Mouse (Mus musculus) hindbrain, embryonic 14.5 days (tissue): ENCODE measurements at regions not wholly inside any gene's neighbourhood (a gene's known extent, or its start where the extent isn't known, plus 50 kb on each side); places are given as distances from the start of the nearest gene placed in this dataset.

Experiments
- ATAC-seq: fragments of 200-750 bp; cut with Nextera tagmentation; 2 replicates; pipeline ENCODE4 v1.8.0; 2017; ENCODE audit warnings: moderate number of reproducible peaks, mild to moderate bottlenecking, moderate TSS enrichment, moderate library complexity; ENCODE audit not compliant: low FRiP score
- DNase-seq: peaks from one replicate; pipeline ENCODE4 v3.0.0-alpha.2; 2015; ENCODE audit warnings: low spot score
- H3K27ac ChIP-seq: fragments of 300-500 bp; sonication (generic); 2 replicates; pipeline ENCODE4 v1.5.1; 2014; ENCODE audit warnings: mild to moderate bottlenecking, moderate library complexity
- H3K27me3 ChIP-seq: fragments of 300-500 bp; sonication (generic); 2 replicates; pipeline ENCODE4 v1.6.1; 2014; ENCODE audit warnings: mild to moderate bottlenecking, low read length, mixed read lengths; ENCODE audit not compliant: control insufficient read depth, insufficient read depth
- H3K36me3 ChIP-seq: fragments of 300-500 bp; sonication (generic); replicated peaks from 2 replicates; pipeline ENCODE4 v1.6.1; 2014; ENCODE audit not compliant: control insufficient read depth, insufficient read depth
- H3K4me1 ChIP-seq: fragments of 300-500 bp; sonication (generic); replicated peaks from 2 replicates; pipeline ENCODE4 v1.6.1; 2014; ENCODE audit warnings: antibody characterized with exemption, low read length, mixed read lengths; ENCODE audit not compliant: control insufficient read depth, insufficient read depth
- H3K4me2 ChIP-seq: fragments of 300-500 bp; sonication (generic); replicated peaks from 2 replicates; pipeline ENCODE4 v1.6.1; 2014; ENCODE audit warnings: mild to moderate bottlenecking, moderate library complexity
- H3K4me3 ChIP-seq: fragments of 300-500 bp; sonication (generic); replicated peaks from 2 replicates; pipeline ENCODE4 v1.5.1; 2014; ENCODE audit warnings: mild to moderate bottlenecking, low read length
- H3K9ac ChIP-seq: fragments of 300-500 bp; sonication (generic); 2 replicates; pipeline ENCODE4 v1.6.1; 2014
- H3K9me3 ChIP-seq: fragments of 300-500 bp; sonication (generic); 2 replicates; pipeline ENCODE4 v1.6.1; 2016; ENCODE audit warnings: low read length; ENCODE audit not compliant: control insufficient read depth
- WGBS: fragments of 180-500 bp; shearing (Covaris S2); extraction: QIAGEN DNeasy Blood & Tissue Kit; methylation state at CpG from one replicate; pipeline ENCODE4 v1.1.7; 2014; 5-methylcytosine and 5-hydroxymethylcytosine counted together

DNA sequence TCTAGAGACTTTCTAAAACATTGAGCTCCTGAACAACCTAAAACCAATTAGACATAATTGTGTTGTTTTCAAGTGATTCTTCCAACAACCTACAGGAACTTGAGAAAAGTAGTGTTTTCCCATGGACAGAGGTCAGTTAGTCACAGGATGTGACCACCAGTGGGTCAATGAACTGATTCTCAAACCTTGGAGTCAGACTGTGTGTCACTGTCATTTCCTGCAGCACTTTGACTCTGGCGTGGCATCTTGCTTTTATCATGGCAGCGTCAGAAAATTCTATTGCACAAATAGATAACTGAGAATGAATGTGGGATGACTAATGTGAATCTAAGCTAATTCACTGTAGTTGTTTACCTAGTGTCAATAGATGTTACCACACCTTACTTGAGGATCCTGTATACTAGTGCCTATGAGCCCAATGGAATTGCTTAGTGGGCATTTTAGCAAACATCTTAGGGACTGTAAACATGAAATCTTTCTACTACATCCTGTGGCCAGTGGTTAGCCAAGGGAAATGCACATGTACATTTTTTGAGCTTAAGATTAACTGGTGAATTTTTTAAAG is 150.6 kb upstream of the Fam84a start:
- Histone ChIP-seq H3K4me2 (no peak overlapping the region), H3K27me3 (no peaks in the 10 kb centered on the region), H3K9ac (no peak overlapping the region), H3K4me1 (no peaks in the 10 kb centered on the region), H3K4me3 (no peak overlapping the region), H3K27ac (no peak overlapping the region), H3K36me3 (no peaks in the 10 kb centered on the region), H3K9me3 (no peaks in the 10 kb centered on the region)
- DNase-seq (no peak), ATAC-seq (no peak)
- WGBS: 82% methylated on average over 2 of the region's 2 CpGs

DNA sequence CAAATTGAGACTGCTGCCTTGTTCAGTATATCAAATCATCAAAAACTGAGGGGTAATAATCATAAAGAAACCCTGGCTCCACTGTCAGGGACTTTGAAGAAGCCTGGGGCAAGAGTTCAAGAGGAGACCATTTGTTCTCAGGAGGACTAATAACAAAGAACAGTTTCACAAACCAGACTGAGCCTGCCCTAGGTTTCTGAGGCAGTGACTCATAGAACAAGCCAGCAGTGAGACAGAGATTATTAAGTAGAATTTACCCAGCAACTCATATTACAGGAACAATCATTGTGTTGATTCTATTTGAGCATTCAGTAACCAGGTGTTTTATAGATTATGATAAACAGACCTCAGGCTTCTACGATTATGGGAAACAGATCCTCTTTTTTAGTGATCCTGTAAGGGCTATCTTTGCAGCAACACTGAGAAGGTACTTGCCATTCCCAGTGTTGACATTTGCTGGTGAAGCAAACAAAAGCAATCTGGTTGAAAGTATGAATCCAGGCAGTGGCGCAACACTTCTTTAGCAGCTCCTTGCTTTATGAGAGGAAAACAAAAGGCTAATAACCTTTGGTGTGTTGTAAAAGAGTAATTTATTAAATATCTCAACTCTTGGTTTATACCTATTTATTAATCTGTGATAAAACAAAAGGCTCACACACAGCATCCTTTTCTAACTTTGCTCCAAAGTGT is 150.0 kb upstream of the Fam84a start:
- H3K4me1 ChIP-seq: no peaks in the 10 kb centered on the region
- no peak for ATAC-seq
- WGBS: 93% methylated on average over 2 of the region's 2 CpGs

DNA sequence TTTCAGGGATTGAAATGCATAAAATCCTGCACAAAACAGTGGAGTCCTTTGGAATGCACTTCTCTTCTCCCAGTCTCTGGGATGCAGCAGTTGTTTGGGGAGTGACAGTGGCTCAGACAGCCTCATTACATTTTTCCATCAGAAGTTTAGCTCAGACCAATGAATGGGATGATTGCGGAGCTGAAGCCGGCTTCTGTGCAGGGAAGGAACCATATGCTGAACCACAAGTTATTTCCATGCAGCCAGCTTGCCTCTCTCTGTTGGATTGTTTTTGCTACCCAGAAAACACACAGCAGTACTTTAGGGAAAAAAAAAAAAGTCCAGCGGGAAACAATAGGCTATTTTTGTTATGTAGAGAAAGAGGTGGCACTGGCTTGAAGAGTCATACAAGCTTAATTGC is 140.2 kb upstream of the Fam84a start:
- DNase-seq: no peak

More for the DNA sequence above, 150.0 kb upstream of the Fam84a start:
- DNase-seq: no peak
- H3K4me3 ChIP-seq: no peak overlapping the region
- no peak overlapping the region for H3K4me2 ChIP-seq
- no peak overlapping the region for H3K9ac ChIP-seq
- no peaks in the 10 kb centered on the region for H3K27me3 ChIP-seq
- H3K9me3 ChIP-seq: no peaks in the 10 kb centered on the region
- H3K36me3 ChIP-seq: no peaks in the 10 kb centered on the region
- no peak overlapping the region for H3K27ac ChIP-seq

DNA sequence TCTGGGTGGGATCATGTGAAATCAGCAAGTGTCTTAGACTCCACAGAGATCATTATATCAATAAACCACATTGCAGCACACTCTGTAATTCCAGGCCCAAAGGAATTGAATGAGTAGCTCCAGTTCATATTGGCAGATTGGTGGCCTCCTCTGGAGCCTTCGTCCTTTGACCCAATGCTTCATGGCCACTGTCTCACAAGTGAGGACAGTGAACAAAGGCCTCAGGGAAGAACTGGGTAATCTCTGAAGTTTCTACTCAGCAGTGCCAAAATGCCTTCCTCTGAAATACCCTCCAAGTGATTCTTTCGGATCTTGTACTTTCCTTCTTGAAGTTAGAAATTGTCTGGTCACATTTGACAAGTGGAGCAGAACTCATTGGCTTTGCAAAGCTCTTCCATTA is 135.8 kb upstream of the Fam84a start:
- H3K27me3 ChIP-seq: no peaks in the 10 kb centered on the region
- H3K36me3 ChIP-seq: no peaks in the 10 kb centered on the region
- H3K4me2 ChIP-seq: no peak overlapping the region
- H3K4me3 ChIP-seq: no peak overlapping the region
- H3K27ac ChIP-seq: no peak overlapping the region
- no peak for DNase-seq
- 87% methylated on average over 2 of the region's 2 CpGs for WGBS
- ATAC-seq: no peak
- no peaks in the 10 kb centered on the region for H3K9me3 ChIP-seq
- H3K4me1 ChIP-seq: peaks cover 7% of the 10 kb centered on the region; the same call in 1 of the 2 replicates
- no peak overlapping the region for H3K9ac ChIP-seq

More for the DNA sequence above, 140.2 kb upstream of the Fam84a start:
- Histone ChIP-seq H3K27me3 (no peaks in the 10 kb centered on the region), H3K4me3 (no peak overlapping the region), H3K27ac (no peak overlapping the region), H3K4me1 (no peaks in the 10 kb centered on the region), H3K9me3 (no peaks in the 10 kb centered on the region), H3K4me2 (no peak overlapping the region), H3K9ac (no peak overlapping the region), H3K36me3 (no peaks in the 10 kb centered on the region)
- ATAC-seq: no peak
- 63% methylated on average over 3 of the region's 3 CpGs for WGBS

DNA sequence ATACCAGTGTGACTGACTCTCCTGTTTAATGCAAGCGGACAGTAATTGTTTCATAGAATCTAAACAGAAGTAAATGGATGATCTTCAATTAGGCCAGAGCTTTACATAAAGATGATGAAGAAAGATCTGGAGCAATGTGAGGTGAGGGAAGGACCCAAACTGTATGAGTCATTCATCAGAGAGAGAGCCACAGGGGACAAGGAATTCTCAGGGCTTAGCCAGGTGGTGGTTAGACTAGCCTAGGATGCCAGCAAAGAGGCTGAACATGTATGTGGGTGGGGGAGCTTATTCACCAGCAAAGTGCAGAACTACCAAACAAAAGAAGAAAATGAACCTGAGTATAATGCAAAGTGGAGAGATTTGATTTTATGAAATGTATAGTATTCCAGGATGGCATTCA is 134.8 kb upstream of the Fam84a start:
- no peak overlapping the region for H3K4me2 ChIP-seq
- 92% methylated on average over 1 of the region's 1 CpGs for WGBS
- DNase-seq (no peak), ATAC-seq (no peak)
- H3K27me3 ChIP-seq: no peaks in the 10 kb centered on the region
- H3K9me3 ChIP-seq: no peaks in the 10 kb centered on the region
- H3K9ac ChIP-seq: no peak overlapping the region
- no peak overlapping the region for H3K4me3 ChIP-seq
- peaks cover 8% of the 10 kb centered on the region; the same call in 1 of the 2 replicates for H3K4me1 ChIP-seq
- no peaks in the 10 kb centered on the region for H3K36me3 ChIP-seq
- H3K27ac ChIP-seq: no peak overlapping the region

DNA sequence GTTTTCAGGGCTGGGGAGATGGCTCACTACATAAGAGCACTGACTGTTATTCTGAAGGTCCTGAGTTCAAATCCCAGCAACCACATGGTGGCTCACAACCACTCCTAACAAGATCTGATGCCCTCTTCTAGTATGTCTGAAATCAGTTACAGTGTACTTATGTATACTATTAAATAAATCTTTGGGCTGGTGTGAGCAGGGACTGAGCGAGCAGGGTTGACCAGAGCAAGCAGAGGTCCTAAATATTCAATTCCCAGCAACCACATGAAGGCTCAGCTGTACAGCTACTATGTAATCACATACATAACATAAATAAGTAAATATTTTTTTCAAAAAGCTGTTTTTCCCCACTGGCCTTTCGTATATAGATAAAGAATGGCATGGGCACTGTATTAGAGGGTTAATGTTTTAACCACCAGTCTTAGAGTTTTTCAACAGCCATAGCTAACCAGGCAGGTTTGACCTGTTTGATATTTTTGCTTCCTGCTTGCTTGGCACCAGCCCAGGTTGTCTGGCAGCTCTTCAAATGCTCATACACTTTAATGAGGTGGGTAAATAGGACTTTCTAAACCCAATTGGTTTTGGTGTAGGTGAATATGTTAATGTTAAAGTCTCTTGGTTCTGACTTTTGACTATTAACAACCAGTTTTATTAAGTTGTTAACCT is 134.1 kb upstream of the Fam84a start:
- no peaks in the 10 kb centered on the region for H3K27me3 ChIP-seq
- H3K4me3 ChIP-seq: no peak overlapping the region
- DNase-seq: no peak
- H3K4me1 ChIP-seq: peaks cover 8% of the 10 kb centered on the region; the same call in 1 of the 2 replicates
- H3K36me3 ChIP-seq: no peaks in the 10 kb centered on the region
- no peak for ATAC-seq
- H3K9me3 ChIP-seq: no peaks in the 10 kb centered on the region
- no peak overlapping the region for H3K4me2 ChIP-seq
- no peak overlapping the region for H3K27ac ChIP-seq
- 86% methylated on average over 2 of the region's 2 CpGs for WGBS
- no peak overlapping the region for H3K9ac ChIP-seq

DNA sequence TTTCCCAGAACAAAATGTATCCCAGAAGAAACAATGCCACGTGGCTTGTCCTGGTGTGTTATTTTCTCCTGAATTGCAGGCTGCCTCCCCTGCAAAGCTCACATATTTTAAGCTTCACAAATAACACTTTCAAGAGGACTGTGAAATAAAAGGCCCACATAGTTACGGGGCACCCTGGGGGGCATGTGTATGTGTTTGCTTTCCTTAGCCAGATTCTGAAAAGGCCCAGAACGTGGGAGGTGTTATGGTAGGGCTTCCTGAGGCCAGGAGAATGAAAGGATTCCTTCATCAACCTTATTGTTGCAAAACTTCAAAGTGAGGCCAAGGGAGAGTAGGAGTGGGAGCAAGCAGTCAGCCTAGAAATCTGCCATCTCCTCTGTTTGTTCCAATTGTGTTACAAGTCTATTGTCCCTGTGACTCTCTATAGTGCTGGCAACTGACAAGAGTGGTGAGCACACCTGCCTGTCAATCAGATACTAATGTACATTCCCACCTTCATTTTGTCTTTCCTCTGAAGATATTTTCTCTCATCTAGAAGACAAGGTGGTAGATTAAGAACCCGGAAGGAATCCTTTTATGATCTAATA is 131.3 kb upstream of the Fam84a start:
- Histone ChIP-seq H3K9me3 (no peaks in the 10 kb centered on the region), H3K4me2 (no peak overlapping the region), H3K27me3 (no peaks in the 10 kb centered on the region), H3K9ac (no peak overlapping the region), H3K27ac (no peak overlapping the region), H3K36me3 (no peaks in the 10 kb centered on the region), H3K4me3 (no peak overlapping the region), H3K4me1 (peaks cover 8% of the 10 kb centered on the region; the same call in 1 of the 2 replicates)
- no peak for DNase-seq
- 29% methylated on average over 4 of the region's 4 CpGs for WGBS
- ATAC-seq: no peak

DNA sequence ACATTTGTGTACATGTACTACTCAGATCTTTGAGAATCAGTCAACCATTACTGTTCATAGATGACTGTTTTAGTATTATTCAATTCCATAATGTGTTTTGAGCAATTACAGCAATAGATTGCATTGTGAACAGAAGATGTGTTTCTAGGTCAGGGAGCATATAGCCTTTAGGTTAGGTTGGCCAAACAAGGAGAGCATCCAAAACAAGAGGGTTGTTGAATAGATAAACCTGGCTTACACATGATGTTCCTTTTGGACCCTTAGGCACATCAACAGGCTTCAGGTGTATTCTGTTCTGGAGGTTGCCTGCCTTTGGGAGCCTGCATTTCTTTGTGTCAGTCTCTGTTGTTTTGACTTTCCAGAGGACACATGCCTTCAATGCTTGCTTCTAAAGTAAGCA is 123.4 kb upstream of the Fam84a start:
- no peak overlapping the region for H3K27ac ChIP-seq
- H3K9ac ChIP-seq: no peak overlapping the region
- ATAC-seq (no peak), DNase-seq (no peak)
- no peaks in the 10 kb centered on the region for H3K4me1 ChIP-seq
- no peaks in the 10 kb centered on the region for H3K27me3 ChIP-seq
- H3K9me3 ChIP-seq: no peaks in the 10 kb centered on the region
- H3K4me3 ChIP-seq: no peak overlapping the region
- no peaks in the 10 kb centered on the region for H3K36me3 ChIP-seq
- no peak overlapping the region for H3K4me2 ChIP-seq

DNA sequence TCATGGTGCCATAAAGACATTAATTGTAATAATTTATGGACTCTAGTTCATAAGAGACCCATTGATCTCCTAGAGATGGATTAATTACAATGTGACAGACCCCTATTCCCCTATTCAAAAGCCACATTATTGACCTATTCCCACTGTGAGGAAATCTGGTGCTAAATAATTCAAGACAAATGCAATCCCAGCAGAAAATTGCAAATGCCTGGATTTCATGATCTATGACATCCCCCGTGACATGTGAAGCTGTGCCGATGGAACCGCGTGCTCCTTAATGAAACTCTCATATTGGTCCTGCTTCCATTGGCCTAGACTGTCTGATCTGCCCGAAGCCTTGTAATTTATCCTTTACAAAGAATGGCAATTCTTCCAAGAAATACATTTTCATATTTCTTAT is 122.9 kb upstream of the Fam84a start:
- no peaks in the 10 kb centered on the region for H3K9me3 ChIP-seq
- no peaks in the 10 kb centered on the region for H3K36me3 ChIP-seq
- H3K4me1 ChIP-seq: no peaks in the 10 kb centered on the region
- no peak overlapping the region for H3K9ac ChIP-seq
- H3K27ac ChIP-seq: no peak overlapping the region
- DNase-seq: no peak
- H3K4me3 ChIP-seq: no peak overlapping the region
- H3K27me3 ChIP-seq: no peaks in the 10 kb centered on the region
- H3K4me2 ChIP-seq: no peak overlapping the region
- WGBS: 51% methylated on average over 5 of the region's 5 CpGs
- no peak for ATAC-seq
